Mouse (Mus musculus): ENCODE results near the gene Scd4. TPM values are rescaled to one million over a fixed set of nuclear protein-coding genes. Genes with fewer than 3 reads are reported as not detected.

The Scd4 gene
- polyA plus RNA-seq, 1 experiment from 2014 or later, result not detected

- Histone ChIP-seq H3K27ac (replicated peaks; ENCODE audit: low read depth, low read length) (0 out of 2 replicates have a peak overlapping the region, but pooled peaks have one; percentile 98), H3K9me3 (replicated peaks; ENCODE audit: control insufficient read depth, low read length) (no peaks in the 10 kb centered on the region), H3K4me1 (ENCODE audit: control insufficient read depth, insufficient read depth, low read length) (peaks cover 4% of the 10 kb centered on the region), H3K4me2 (ENCODE audit: low read depth, low read length) (no peak overlapping the region), H3K9ac (replicated peaks; ENCODE audit: low read length) (no peak overlapping the region), H3K27me3 (ENCODE audit: control insufficient read depth, insufficient read depth, low read length) (no peaks in the 10 kb centered on the region), H3K36me3 (replicated peaks; ENCODE audit: control insufficient read depth, insufficient read depth, low read depth, low read length) (peaks cover 2% of the 10 kb centered on the region), H3K4me3 (ENCODE audit: low read depth, low read length) (no peak overlapping the region)
- ATAC-seq (replicated peaks; ENCODE audit: insufficient number of reproducible peaks, low FRiP score, low TSS enrichment, low read depth) (no peak), DNase-seq (ENCODE audit: low spot score) (no peak)
- WGBS, result 93% methylated on average over 2 of the region's 2 CpGs
Observed at GRCm38 (mm10) chr19:44292083-44292482, 40.8 kb upstream of the Scd4 start.

- Histone ChIP-seq H3K4me2 (ENCODE audit: low read depth, low read length) (peak overlapping the region; percentile 69; the same call in 1 of the 2 replicates), H3K36me3 (replicated peaks; ENCODE audit: control insufficient read depth, insufficient read depth, low read depth, low read length) (peaks cover 3% of the 10 kb centered on the region), H3K9me3 (replicated peaks; ENCODE audit: control insufficient read depth, low read length) (no peaks in the 10 kb centered on the region), H3K9ac (replicated peaks; ENCODE audit: low read length) (no peak overlapping the region), H3K27me3 (ENCODE audit: control insufficient read depth, insufficient read depth, low read length) (no peaks in the 10 kb centered on the region), H3K4me3 (ENCODE audit: low read depth, low read length) (no peak overlapping the region), H3K27ac (replicated peaks; ENCODE audit: low read depth, low read length) (peak overlapping the region; percentile 98; the same call in 1 of the 2 replicates), H3K4me1 (ENCODE audit: control insufficient read depth, insufficient read depth, low read length) (peaks cover 4% of the 10 kb centered on the region)
- ATAC-seq (replicated peaks; ENCODE audit: insufficient number of reproducible peaks, low FRiP score, low TSS enrichment, low read depth) (no peak), DNase-seq (ENCODE audit: low spot score) (no peak)
- 62% methylated on average over 3 of the region's 3 CpGs for WGBS
Observed at GRCm38 (mm10) chr19:44292483-44292882, 40.4 kb upstream of the Scd4 start.

- DNase-seq (ENCODE audit: low spot score), result no peak
- peak; percentile 30 for ATAC-seq (replicated peaks; ENCODE audit: insufficient number of reproducible peaks, low FRiP score, low TSS enrichment, low read depth)
- Histone ChIP-seq H3K4me2 (ENCODE audit: low read depth, low read length) (peak within 1 kb of the TSS; percentile 87), H3K9ac (replicated peaks; ENCODE audit: low read length) (peak within 1 kb of the TSS; percentile 95), H3K4me3 (ENCODE audit: low read depth, low read length) (peak within 1 kb of the TSS; percentile 86), H3K9me3 (replicated peaks; ENCODE audit: control insufficient read depth, low read length) (no peaks in the 10 kb centered on the region), H3K27ac (replicated peaks; ENCODE audit: low read depth, low read length) (peak within 1 kb of the TSS; percentile 98), H3K27me3 (ENCODE audit: control insufficient read depth, insufficient read depth, low read length) (no peaks in the 10 kb centered on the region), H3K4me1 (ENCODE audit: control insufficient read depth, insufficient read depth, low read length) (peaks cover 7% of the 10 kb centered on the region), H3K36me3 (replicated peaks; ENCODE audit: control insufficient read depth, insufficient read depth, low read depth, low read length) (peaks cover 8% of the 10 kb centered on the region)
- 4% methylated on average over 21 of the region's 21 CpGs for WGBS
Observed at GRCm38 (mm10) chr19:44292941-44293768, 39.7 kb upstream of the Scd4 start, which contains the start of gene Scd2. Gene Scd2, plus strand, starts transcription at chr19:44293674.

GRCm38 (mm10) chr19:44293769-44294551 lies 38.9 kb upstream of the Scd4 start:
- Histone ChIP-seq H3K9me3 (replicated peaks; ENCODE audit: control insufficient read depth, low read length) (no peaks in the 10 kb centered on the region), H3K27me3 (ENCODE audit: control insufficient read depth, insufficient read depth, low read length) (no peaks in the 10 kb centered on the region), H3K4me3 (ENCODE audit: low read depth, low read length) (peak overlapping the region; percentile 86), H3K4me1 (ENCODE audit: control insufficient read depth, insufficient read depth, low read length) (peaks cover 13% of the 10 kb centered on the region), H3K4me2 (ENCODE audit: low read depth, low read length) (peak overlapping the region; percentile 87), H3K36me3 (replicated peaks; ENCODE audit: control insufficient read depth, insufficient read depth, low read depth, low read length) (peaks cover 16% of the 10 kb centered on the region), H3K9ac (replicated peaks; ENCODE audit: low read length) (peak overlapping the region; percentile 95), H3K27ac (replicated peaks; ENCODE audit: low read depth, low read length) (peak overlapping the region; percentile 98)
- under 1% methylated on average over 31 of the region's 31 CpGs for WGBS
- DNase-seq (ENCODE audit: low spot score), result peak; percentile 98
- peak; percentile 95 for ATAC-seq (replicated peaks; ENCODE audit: insufficient number of reproducible peaks, low FRiP score, low TSS enrichment, low read depth)

GRCm38 (mm10) chr19:44294588-44295041 lies 38.3 kb upstream of the Scd4 start:
- Histone ChIP-seq H3K36me3 (replicated peaks; ENCODE audit: control insufficient read depth, insufficient read depth, low read depth, low read length) (peaks cover 19% of the 10 kb centered on the region), H3K27me3 (ENCODE audit: control insufficient read depth, insufficient read depth, low read length) (no peaks in the 10 kb centered on the region), H3K4me2 (ENCODE audit: low read depth, low read length) (peak overlapping the region; percentile 87), H3K4me3 (ENCODE audit: low read depth, low read length) (peak overlapping the region; percentile 86), H3K27ac (replicated peaks; ENCODE audit: low read depth, low read length) (peak overlapping the region; percentile 98), H3K9me3 (replicated peaks; ENCODE audit: control insufficient read depth, low read length) (no peaks in the 10 kb centered on the region), H3K4me1 (ENCODE audit: control insufficient read depth, insufficient read depth, low read length) (peaks cover 13% of the 10 kb centered on the region), H3K9ac (replicated peaks; ENCODE audit: low read length) (peak overlapping the region; percentile 95)
- ATAC-seq (replicated peaks; ENCODE audit: insufficient number of reproducible peaks, low FRiP score, low TSS enrichment, low read depth) (0 out of 2 replicates have a peak, but pooled peaks have one; percentile 19), DNase-seq (ENCODE audit: low spot score) (peak; percentile 93)
- WGBS, result under 1% methylated on average over 14 of the region's 14 CpGs

GRCm38 (mm10) chr19:44295251-44295650 lies 37.6 kb upstream of the Scd4 start:
- H3K4me3 ChIP-seq (ENCODE audit: low read depth, low read length), result peak overlapping the region; percentile 86
- H3K27me3 ChIP-seq (ENCODE audit: control insufficient read depth, insufficient read depth, low read length), result no peaks in the 10 kb centered on the region
- no peaks in the 10 kb centered on the region for H3K9me3 ChIP-seq (replicated peaks; ENCODE audit: control insufficient read depth, low read length)
- DNase-seq (ENCODE audit: low spot score), result no peak
- H3K4me2 ChIP-seq (ENCODE audit: low read depth, low read length), result peak overlapping the region; percentile 87
- ATAC-seq (replicated peaks; ENCODE audit: insufficient number of reproducible peaks, low FRiP score, low TSS enrichment, low read depth), result no peak
- no peak overlapping the region for H3K27ac ChIP-seq (replicated peaks; ENCODE audit: low read depth, low read length)
- peak overlapping the region; percentile 61 for H3K9ac ChIP-seq (replicated peaks; ENCODE audit: low read length)
- H3K36me3 ChIP-seq (replicated peaks; ENCODE audit: control insufficient read depth, insufficient read depth, low read depth, low read length), result peaks cover 22% of the 10 kb centered on the region
- H3K4me1 ChIP-seq (ENCODE audit: control insufficient read depth, insufficient read depth, low read length), result peaks cover 13% of the 10 kb centered on the region
- WGBS, result 17% methylated on average over 3 of the region's 3 CpGs

- H3K27me3 ChIP-seq (ENCODE audit: control insufficient read depth, insufficient read depth, low read length), result no peaks in the 10 kb centered on the region
- H3K9ac ChIP-seq (replicated peaks; ENCODE audit: low read length), result peak overlapping the region; percentile 61
- peak overlapping the region; percentile 87 for H3K4me2 ChIP-seq (ENCODE audit: low read depth, low read length)
- no peaks in the 10 kb centered on the region for H3K9me3 ChIP-seq (replicated peaks; ENCODE audit: control insufficient read depth, low read length)
- H3K4me3 ChIP-seq (ENCODE audit: low read depth, low read length), result peak overlapping the region; percentile 86
- DNase-seq (ENCODE audit: low spot score) (peak; percentile 88), ATAC-seq (replicated peaks; ENCODE audit: insufficient number of reproducible peaks, low FRiP score, low TSS enrichment, low read depth) (no peak)
- H3K4me1 ChIP-seq (ENCODE audit: control insufficient read depth, insufficient read depth, low read length), result peaks cover 13% of the 10 kb centered on the region
- 3% methylated on average over 4 of the region's 4 CpGs for WGBS
- H3K36me3 ChIP-seq (replicated peaks; ENCODE audit: control insufficient read depth, insufficient read depth, low read depth, low read length), result peaks cover 25% of the 10 kb centered on the region
- no peak overlapping the region for H3K27ac ChIP-seq (replicated peaks; ENCODE audit: low read depth, low read length)
Observed at GRCm38 (mm10) chr19:44295741-44296140, 37.2 kb upstream of the Scd4 start.
